Comparison of ENCODE assay signal across 9 mouse cellular contexts in the genomic region with DNA sequence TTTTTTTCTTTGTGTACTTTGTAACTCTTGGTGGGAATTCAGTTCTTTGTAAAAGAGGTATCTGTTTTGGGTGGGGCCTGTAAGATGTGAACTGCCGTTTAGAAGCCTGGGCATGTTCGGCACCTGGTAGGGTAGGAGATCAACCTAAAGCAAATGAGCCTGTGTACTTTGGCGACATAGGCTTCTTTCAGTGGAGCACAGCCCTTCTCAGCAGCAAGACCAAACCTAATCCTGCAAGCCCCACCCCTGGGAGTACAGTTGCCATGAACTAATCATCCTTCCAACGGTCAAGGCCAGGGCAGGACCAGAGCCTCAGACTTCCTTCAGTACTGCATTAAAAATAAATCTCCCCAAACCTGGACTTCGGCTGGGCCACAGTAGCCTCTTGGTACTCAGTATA.
DNase-seq lines count a peak whose midpoint lies in the region; ATAC-seq and TF ChIP-seq lines count a peak whose summit lies in the region.
"Had no signal": no experiment of that assay in that cellular context is flagged by ENCODE, and none has a peak within 500 bp of the region (broad histone marks: within the 10 kb centered on the region; RNA-seq: fewer than 3 reads in every experiment).

No protein-coding gene starts in this region.

- no peak for DNase-seq in heart, adult 2 months
- no peak for DNase-seq in heart, postnatal 14 days
- DNase-seq in ES-CJ7 (ENCODE audit: low read depth, low spot score) = peak; percentile 23
- DNase-seq in cerebellum, adult 18-20 months = no peak
- no peak for DNase-seq in hindbrain, embryonic 11.5 days (ENCODE audit: low spot score)

- no peaks in the 10 kb centered on the region for H3K9me3 ChIP-seq in embryonic facial prominence, embryonic 15.5 days (replicated peaks)
- no peaks in the 10 kb centered on the region for H3K9me3 ChIP-seq in liver, embryonic 16.5 days (replicated peaks; ENCODE audit: control insufficient read depth, low read length)
- no peaks in the 10 kb centered on the region for H3K9me3 ChIP-seq in hindbrain, embryonic 11.5 days (ENCODE audit: control insufficient read depth, low read length)
- H3K9me3 ChIP-seq in midbrain, embryonic 16.5 days (replicated peaks; ENCODE audit: control insufficient read depth, low read length, poor library complexity, severe bottlenecking) = no peaks in the 10 kb centered on the region
- H3K9me3 ChIP-seq: forebrain, embryonic 12.5 days had no signal

- TF ChIP-seq POLR2A in heart, adult 2 months (IDR thresholded peaks at IDR 0.05; ENCODE audit: insufficient read depth, low read depth, low read length) = no peak

- H3K4me3 ChIP-seq in heart, adult 2 months = no peak overlapping the region
- H3K4me3 ChIP-seq in embryonic facial prominence, embryonic 15.5 days (replicated peaks) = no peak overlapping the region
- no peak overlapping the region for H3K4me3 ChIP-seq in liver, embryonic 16.5 days (ENCODE audit: low read depth, low read length)
- H3K4me3 ChIP-seq in hindbrain, embryonic 11.5 days (ENCODE audit: low read depth, low read length) = no peak overlapping the region
- H3K4me3 ChIP-seq in midbrain, embryonic 16.5 days (ENCODE audit: low read depth, low read length) = no peak overlapping the region
- H3K4me3 ChIP-seq: forebrain, embryonic 12.5 days had no signal

- peak overlapping the region; percentile 54 for H3K27ac ChIP-seq in heart, adult 2 months
- peak overlapping the region; percentile 65; the same call in 1 of the 2 replicates for H3K27ac ChIP-seq in embryonic facial prominence, embryonic 15.5 days (replicated peaks)
- H3K27ac ChIP-seq in liver, embryonic 16.5 days (ENCODE audit: low read length) = peak overlapping the region; percentile 81
- no peak overlapping the region for H3K27ac ChIP-seq in hindbrain, embryonic 11.5 days (ENCODE audit: low read depth, low read length)
- no peak overlapping the region for H3K27ac ChIP-seq in midbrain, embryonic 16.5 days (ENCODE audit: low read length)
- H3K27ac ChIP-seq: forebrain, embryonic 12.5 days had no signal

- no peak for TF ChIP-seq CTCF in heart, adult 2 months (IDR thresholded peaks at IDR 0.05)

- H3K4me2 ChIP-seq in embryonic facial prominence, embryonic 15.5 days (replicated peaks) = no peak overlapping the region
- peak overlapping the region; percentile 27 for H3K4me2 ChIP-seq in liver, embryonic 16.5 days (ENCODE audit: low read depth, low read length)
- no peak overlapping the region for H3K4me2 ChIP-seq in hindbrain, embryonic 11.5 days (replicated peaks; ENCODE audit: low read depth, low read length)
- no peak overlapping the region for H3K4me2 ChIP-seq in midbrain, embryonic 16.5 days (ENCODE audit: low read length)
- H3K4me2 ChIP-seq: forebrain, embryonic 12.5 days had no signal

- H3K36me3 ChIP-seq in heart, adult 2 months (ENCODE audit: control insufficient read depth, insufficient read depth, low read length) = peaks cover 13% of the 10 kb centered on the region
- H3K36me3 ChIP-seq in embryonic facial prominence, embryonic 15.5 days = no peaks in the 10 kb centered on the region
- no peaks in the 10 kb centered on the region for H3K36me3 ChIP-seq in liver, embryonic 16.5 days (ENCODE audit: control insufficient read depth, insufficient read depth)
- H3K36me3 ChIP-seq in hindbrain, embryonic 11.5 days (ENCODE audit: control insufficient read depth, insufficient read depth, low read length) = no peaks in the 10 kb centered on the region
- no peaks in the 10 kb centered on the region for H3K36me3 ChIP-seq in midbrain, embryonic 16.5 days (ENCODE audit: control insufficient read depth, insufficient read depth, low read length)
- H3K36me3 ChIP-seq: forebrain, embryonic 12.5 days had no signal

- no peak overlapping the region for H3K9ac ChIP-seq in heart, adult 2 months (ENCODE audit: low read depth, low read length)
- no peak overlapping the region for H3K9ac ChIP-seq in embryonic facial prominence, embryonic 15.5 days
- H3K9ac ChIP-seq in liver, embryonic 16.5 days (ENCODE audit: low read depth, low read length) = peak overlapping the region; percentile 8
- H3K9ac ChIP-seq in hindbrain, embryonic 11.5 days (ENCODE audit: low read depth, low read length) = no peak overlapping the region
- no peak overlapping the region for H3K9ac ChIP-seq in midbrain, embryonic 16.5 days (ENCODE audit: low read depth, low read length)
- H3K9ac ChIP-seq: forebrain, embryonic 12.5 days had no signal

- intact Hi-C loops in heart, adult 2 months (cut with DNase I) = no loop called here
- intact Hi-C loops in heart, postnatal 14 days (cut with DNase I) = no loop called here

- no peak for TF ChIP-seq EP300 in heart, adult 2 months (IDR thresholded peaks at IDR 0.05; ENCODE audit: insufficient read depth, low read depth, low read length)

- ATAC-seq in embryonic facial prominence, embryonic 15.5 days (ENCODE audit: insufficient number of reproducible peaks, low FRiP score, low TSS enrichment, low read depth) = peak; percentile 12; the same call in 1 of the 2 replicates
- ATAC-seq in liver, embryonic 16.5 days (ENCODE audit: low read depth) = peak; percentile 32
- no peak for ATAC-seq in hindbrain, embryonic 11.5 days (ENCODE audit: low FRiP score)
- no peak for ATAC-seq in midbrain, embryonic 16.5 days

- peaks cover 6% of the 10 kb centered on the region for H3K79me2 ChIP-seq in heart, adult 2 months (replicated peaks; ENCODE audit: control insufficient read depth, insufficient read depth, low read length)

- peaks cover 41% of the 10 kb centered on the region for H3K4me1 ChIP-seq in heart, adult 2 months (ENCODE audit: control insufficient read depth, insufficient read depth, low read length)
- peaks cover 50% of the 10 kb centered on the region for H3K4me1 ChIP-seq in embryonic facial prominence, embryonic 15.5 days
- H3K4me1 ChIP-seq in liver, embryonic 16.5 days (ENCODE audit: control insufficient read depth, low read depth, low read length) = peaks cover 88% of the 10 kb centered on the region
- no peaks in the 10 kb centered on the region for H3K4me1 ChIP-seq in hindbrain, embryonic 11.5 days (replicated peaks; ENCODE audit: control insufficient read depth, insufficient read depth, low read length)
- H3K4me1 ChIP-seq in midbrain, embryonic 16.5 days (ENCODE audit: control insufficient read depth, insufficient read depth, low read length) = no peaks in the 10 kb centered on the region; the same call in 1 of the 2 replicates

- no peaks in the 10 kb centered on the region for H3K27me3 ChIP-seq in heart, adult 2 months (ENCODE audit: control insufficient read depth, insufficient read depth, low read length)
- H3K27me3 ChIP-seq in embryonic facial prominence, embryonic 15.5 days = no peaks in the 10 kb centered on the region
- no peaks in the 10 kb centered on the region for H3K27me3 ChIP-seq in liver, embryonic 16.5 days (ENCODE audit: control insufficient read depth, insufficient read depth, low read depth, low read length)
- no peaks in the 10 kb centered on the region for H3K27me3 ChIP-seq in hindbrain, embryonic 11.5 days (ENCODE audit: control insufficient read depth, insufficient read depth, low read length)
- H3K27me3 ChIP-seq in midbrain, embryonic 16.5 days (ENCODE audit: control insufficient read depth, insufficient read depth, low read depth, low read length) = no peaks in the 10 kb centered on the region
- H3K27me3 ChIP-seq: forebrain, embryonic 12.5 days had no signal

- WGBS in heart, adult 2 months = 21% methylated on average over 5 of the region's 5 CpGs
- WGBS in embryonic facial prominence, embryonic 15.5 days = 47% methylated on average over 5 of the region's 5 CpGs
- WGBS in liver, embryonic 16.5 days (ENCODE audit: insufficient replicate concordance) = 8% methylated on average over 5 of the region's 5 CpGs
- 70% methylated on average over 5 of the region's 5 CpGs for WGBS in hindbrain, embryonic 11.5 days
- 74% methylated on average over 5 of the region's 5 CpGs for WGBS in midbrain, embryonic 16.5 days

Comparison
In these comparisons a context has a peak if more than half of its experiments do, and no peak if none do; other contexts are left out.
1. H3K27ac ChIP-seq: peak in heart, adult 2 months (single experiment), embryonic facial prominence, embryonic 15.5 days (single experiment) and liver, embryonic 16.5 days (single experiment); none in hindbrain, embryonic 11.5 days (single experiment) and midbrain, embryonic 16.5 days (single experiment).
2. ATAC-seq: peak in embryonic facial prominence, embryonic 15.5 days (single experiment) and liver, embryonic 16.5 days (single experiment); none in hindbrain, embryonic 11.5 days (single experiment) and midbrain, embryonic 16.5 days (single experiment).